ENCODE assay signal across 9 mouse cellular contexts in the genomic region with DNA sequence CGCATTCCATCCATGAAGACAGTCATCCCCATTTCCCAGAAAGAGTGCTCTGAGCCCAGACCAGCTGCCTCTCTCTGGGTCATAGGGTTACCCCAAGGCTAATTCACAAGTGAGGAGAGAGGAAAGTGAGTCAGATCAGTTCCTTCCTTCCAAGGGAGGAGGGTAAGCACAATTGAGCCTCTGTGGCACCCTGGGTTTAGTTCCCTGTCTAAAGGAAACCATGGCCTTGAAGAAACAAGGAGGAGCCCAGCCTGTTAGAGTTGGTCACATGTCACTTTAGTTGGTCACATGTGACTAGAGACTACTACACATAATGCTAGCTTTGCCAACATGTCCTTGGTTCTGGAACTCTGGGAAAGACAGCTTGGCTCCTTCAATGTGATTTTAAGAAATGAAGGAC. TPM values are rescaled to one million over a fixed set of nuclear protein-coding genes. Genes with fewer than 3 reads are reported as not detected.
A peak's percentile ranks its signal among the peaks of the same experiment; 100 is the strongest.
DNase-seq lines count a peak whose midpoint lies in the region; ATAC-seq and TF ChIP-seq lines count a peak whose summit lies in the region.
"Had no signal": no experiment of that assay in that cellular context is flagged by ENCODE, and none has a peak within 500 bp of the region (broad histone marks: within the 10 kb centered on the region; RNA-seq: fewer than 3 reads in every experiment).

No protein-coding gene starts in this region.

- ATAC-seq in forebrain, embryonic 12.5 days (ENCODE audit: low FRiP score) = no peak
- no peak for ATAC-seq in forebrain, postnatal 0 days
- ATAC-seq in kidney, postnatal 0 days (replicated peaks; ENCODE audit: low FRiP score, low read depth) = no peak
- peak; percentile 52 for ATAC-seq in granulocyte monocyte progenitor cell, adult 5-6 weeks (replicated peaks; ENCODE audit: poor library complexity, severe bottlenecking)

- H3K27ac ChIP-seq in forebrain, embryonic 12.5 days = 0 out of 2 replicates have a peak overlapping the region, but pooled peaks have one; percentile 1
- H3K27ac ChIP-seq in forebrain, postnatal 0 days (ENCODE audit: low read depth, low read length) = no peak overlapping the region
- H3K27ac ChIP-seq in kidney, postnatal 0 days = peak overlapping the region; percentile 85
- H3K27ac ChIP-seq in macrophage = peak overlapping the region; percentile 97

- no peak for TF ChIP-seq CTCF in forebrain, postnatal 0 days (IDR thresholded peaks at IDR 0.05; ENCODE audit: low read depth)
- TF ChIP-seq CTCF in kidney, postnatal 0 days (IDR thresholded peaks at IDR 0.05; ENCODE audit: low read depth) = no peak

- peaks cover 64% of the 10 kb centered on the region for H3K4me1 ChIP-seq in forebrain, embryonic 12.5 days
- peaks cover 10% of the 10 kb centered on the region for H3K4me1 ChIP-seq in forebrain, postnatal 0 days (ENCODE audit: insufficient read depth)
- peaks cover 34% of the 10 kb centered on the region for H3K4me1 ChIP-seq in kidney, postnatal 0 days (replicated peaks; ENCODE audit: insufficient read depth, low read length)

- WGBS in forebrain, embryonic 12.5 days = 92% methylated on average over 1 of the region's 1 CpGs
- 100% methylated on average over 1 of the region's 1 CpGs for WGBS in forebrain, postnatal 0 days
- WGBS in kidney, postnatal 0 days = 91% methylated on average over 1 of the region's 1 CpGs
- 75% methylated on average over 1 of the region's 1 CpGs for WGBS in macrophage (ENCODE audit: missing documents)

- no peak overlapping the region for H3K4me3 ChIP-seq in forebrain, embryonic 12.5 days (replicated peaks)
- H3K4me3 ChIP-seq in forebrain, postnatal 0 days (ENCODE audit: low read depth, low read length) = no peak overlapping the region
- H3K4me3 ChIP-seq in kidney, postnatal 0 days (replicated peaks; ENCODE audit: low read depth, low read length) = no peak overlapping the region
- H3K4me3 ChIP-seq in macrophage (ENCODE audit: inconsistent target) = no peak overlapping the region

- no peak for DNase-seq in forebrain, postnatal 0 days
- DNase-seq in kidney, postnatal 0 days (ENCODE audit: low spot score) = no peak
- no peak for DNase-seq in kidney, postnatal 25 days
- DNase-seq in ovary, postnatal 10 days (ENCODE audit: low spot score) = no peak
- no peak for DNase-seq in left cerebral cortex, adult 11 months (ENCODE audit: low spot score)

- H3K4me2 ChIP-seq in forebrain, embryonic 12.5 days = no peak overlapping the region
- H3K4me2 ChIP-seq in forebrain, postnatal 0 days (ENCODE audit: low read depth) = no peak overlapping the region
- H3K4me2 ChIP-seq in kidney, postnatal 0 days (ENCODE audit: low read length) = no peak overlapping the region

- H3K9me3 ChIP-seq in forebrain, embryonic 12.5 days = no peaks in the 10 kb centered on the region
- no peaks in the 10 kb centered on the region for H3K9me3 ChIP-seq in forebrain, postnatal 0 days (ENCODE audit: low read length)
- no peaks in the 10 kb centered on the region for H3K9me3 ChIP-seq in kidney, postnatal 0 days (replicated peaks; ENCODE audit: low read length)

- no peaks in the 10 kb centered on the region for H3K36me3 ChIP-seq in forebrain, embryonic 12.5 days (replicated peaks)
- H3K36me3 ChIP-seq in forebrain, postnatal 0 days (ENCODE audit: insufficient read depth) = no peaks in the 10 kb centered on the region
- no peaks in the 10 kb centered on the region for H3K36me3 ChIP-seq in kidney, postnatal 0 days (ENCODE audit: insufficient read depth, low read length)
- no peaks in the 10 kb centered on the region for H3K36me3 ChIP-seq in macrophage (ENCODE audit: inconsistent target)

- peaks cover 7% of the 10 kb centered on the region for H3K27me3 ChIP-seq in forebrain, embryonic 12.5 days
- H3K27me3 ChIP-seq in forebrain, postnatal 0 days (ENCODE audit: insufficient read depth, low read length) = no peaks in the 10 kb centered on the region
- H3K27me3 ChIP-seq in kidney, postnatal 0 days (ENCODE audit: insufficient read depth, low read length) = no peaks in the 10 kb centered on the region

- H3K9ac ChIP-seq in forebrain, embryonic 12.5 days = no peak overlapping the region
- H3K9ac ChIP-seq in forebrain, postnatal 0 days = no peak overlapping the region
- no peak overlapping the region for H3K9ac ChIP-seq in kidney, postnatal 0 days (ENCODE audit: low read depth, low read length)

- H3K79me2 ChIP-seq in macrophage (ENCODE audit: inconsistent target) = no peaks in the 10 kb centered on the region

RNA-seq across cellular contexts. Expression of a gene that starts 14.5 kb away (rescaled TPM):
- polyA plus RNA-seq in forebrain, embryonic 12.5 days (2016; fragmentation: Nextera tagmentation; extraction: Ambion mirVana) = 13.2 and 15.2 TPM in 2 replicates
- total RNA-seq in forebrain, postnatal 0 days (2014; rRNA removed) = 56.6 and 61.4 TPM in 2 replicates
- polyA plus RNA-seq in forebrain, postnatal 0 days (2015; fragmentation: Nextera tagmentation; extraction: Ambion mirVana) = 7.1 and 7.8 TPM in 2 replicates
- polyA plus RNA-seq in kidney, postnatal 0 days (2015; fragmentation: Nextera tagmentation; extraction: Ambion mirVana) = 16.2 and 17.3 TPM in 2 replicates
- total RNA-seq in granulocyte monocyte progenitor cell, adult 5-6 weeks (2014; fragmentation: Nextera tagmentation) = 2.6 TPM in 1 of 2 replicates, not detected in the other
- not detected in 2 replicates for total RNA-seq in granulocyte monocyte progenitor cell, adult 5-6 weeks (2017)
- 10 to 100 TPM in 1 of 26 experiments, 1 to 10 TPM in 6, under 1 TPM in 5, not detected in 14; 0.20 to 10.5 (median 1.9) TPM for total RNA-seq in macrophage (2018; cell fraction: chromatin; rRNA removed)
- total RNA-seq in macrophage (2018; cell fraction: cytosol; rRNA removed) = under 1 TPM in 12 of 26 experiments, not detected in 14; 0.06 to 0.38 (median 0.18) TPM
- 1 to 10 TPM in 5 of 26 experiments, under 1 TPM in 6, not detected in 15; 0.18 to 2.8 (median 0.89) TPM for total RNA-seq in macrophage (2018; cell fraction: nucleus; rRNA removed)
- 0.08 to 0.93 TPM in 2 of 3 replicates, not detected in the other for polyA plus RNA-seq in macrophage (2018)

RNA-seq across cellular contexts. Expression of a gene that starts 45.3 kb away (rescaled TPM):
- polyA plus RNA-seq in forebrain, embryonic 12.5 days (2016; fragmentation: Nextera tagmentation; extraction: Ambion mirVana) = 1.7 and 2.1 TPM in 2 replicates
- 0.24 TPM in 1 of 2 replicates, not detected in the other for total RNA-seq in forebrain, postnatal 0 days (2014; rRNA removed)
- polyA plus RNA-seq in forebrain, postnatal 0 days (2015; fragmentation: Nextera tagmentation; extraction: Ambion mirVana) = 0.73 and 1.8 TPM in 2 replicates
- 0.89 and 1.2 TPM in 2 replicates for polyA plus RNA-seq in kidney, postnatal 0 days (2015; fragmentation: Nextera tagmentation; extraction: Ambion mirVana)
- not detected in 2 replicates for total RNA-seq in granulocyte monocyte progenitor cell, adult 5-6 weeks (2014; fragmentation: Nextera tagmentation)
- total RNA-seq in granulocyte monocyte progenitor cell, adult 5-6 weeks (2017) = not detected in 2 replicates
- 1 to 10 TPM in 8 of 26 experiments, not detected in 18; 2.2 to 2.9 (median 2.5) TPM for total RNA-seq in macrophage (2018; cell fraction: chromatin; rRNA removed)
- under 1 TPM in 1 of 26 experiments, not detected in 25; 0.14 TPM for total RNA-seq in macrophage (2018; cell fraction: cytosol; rRNA removed)
- 1 to 10 TPM in 4 of 26 experiments, not detected in 22; 1.4 to 4.9 (median 1.9) TPM for total RNA-seq in macrophage (2018; cell fraction: nucleus; rRNA removed)
- not detected in 3 replicates for polyA plus RNA-seq in macrophage (2018)
- total RNA-seq: hematopoietic stem cell, adult 5-6 weeks had no signal

RNA-seq across cellular contexts. Expression of a gene that starts 46.0 kb away (rescaled TPM):
- 232 and 237 TPM in 2 replicates for polyA plus RNA-seq in forebrain, embryonic 12.5 days (2016; fragmentation: Nextera tagmentation; extraction: Ambion mirVana)
- 173 and 208 TPM in 2 replicates for total RNA-seq in forebrain, postnatal 0 days (2014; rRNA removed)
- polyA plus RNA-seq in forebrain, postnatal 0 days (2015; fragmentation: Nextera tagmentation; extraction: Ambion mirVana) = 111 and 152 TPM in 2 replicates
- 108 and 113 TPM in 2 replicates for polyA plus RNA-seq in kidney, postnatal 0 days (2015; fragmentation: Nextera tagmentation; extraction: Ambion mirVana)
- total RNA-seq in granulocyte monocyte progenitor cell, adult 5-6 weeks (2014; fragmentation: Nextera tagmentation) = 133 and 165 TPM in 2 replicates
- total RNA-seq in granulocyte monocyte progenitor cell, adult 5-6 weeks (2017) = 157 and 164 TPM in 2 replicates
- 100 to 1,000 TPM; 444 to 782 (median 601) TPM for total RNA-seq in macrophage (2018; cell fraction: chromatin; rRNA removed)
- 10 to 100 TPM; 37.5 to 67.0 (median 48.9) TPM for total RNA-seq in macrophage (2018; cell fraction: cytosol; rRNA removed)
- total RNA-seq in macrophage (2018; cell fraction: nucleus; rRNA removed) = 100 to 1,000 TPM; 209 to 450 (median 311) TPM
- 48.8 to 74.7 TPM (median 61.8 TPM) in 3 replicates for polyA plus RNA-seq in macrophage (2018)

RNA-seq across cellular contexts. Expression of a gene that starts 55.5 kb away (rescaled TPM):
- polyA plus RNA-seq in forebrain, embryonic 12.5 days (2016; fragmentation: Nextera tagmentation; extraction: Ambion mirVana) = 8.5 and 10.6 TPM in 2 replicates
- total RNA-seq in forebrain, postnatal 0 days (2014; rRNA removed) = 43.5 and 60.9 TPM in 2 replicates
- polyA plus RNA-seq in forebrain, postnatal 0 days (2015; fragmentation: Nextera tagmentation; extraction: Ambion mirVana) = 38.7 and 39.8 TPM in 2 replicates
- polyA plus RNA-seq in kidney, postnatal 0 days (2015; fragmentation: Nextera tagmentation; extraction: Ambion mirVana) = 12.9 and 14.7 TPM in 2 replicates
- not detected in 2 replicates for total RNA-seq in granulocyte monocyte progenitor cell, adult 5-6 weeks (2014; fragmentation: Nextera tagmentation)
- total RNA-seq in granulocyte monocyte progenitor cell, adult 5-6 weeks (2017) = not detected in 2 replicates
- not detected for total RNA-seq in macrophage (2018; cell fraction: chromatin; rRNA removed)
- total RNA-seq in macrophage (2018; cell fraction: cytosol; rRNA removed) = not detected
- not detected for total RNA-seq in macrophage (2018; cell fraction: nucleus; rRNA removed)
- polyA plus RNA-seq in macrophage (2018) = not detected in 3 replicates
- total RNA-seq: hematopoietic stem cell, adult 5-6 weeks had no signal
